Mouse (Mus musculus) CD4-positive helper T cell, adult 2 months (primary cell): ENCODE measurements at regions not wholly inside any gene's neighbourhood (a gene's known extent, or its start where the extent isn't known, plus 50 kb on each side); places are given as distances from the start of the nearest gene placed in this dataset.

Source experiments
- DNase-seq: peaks from one replicate; pipeline ENCODE4 v3.0.0-alpha.2; 2012; ENCODE audit warnings: low read depth, missing footprints, low spot score

DNA sequence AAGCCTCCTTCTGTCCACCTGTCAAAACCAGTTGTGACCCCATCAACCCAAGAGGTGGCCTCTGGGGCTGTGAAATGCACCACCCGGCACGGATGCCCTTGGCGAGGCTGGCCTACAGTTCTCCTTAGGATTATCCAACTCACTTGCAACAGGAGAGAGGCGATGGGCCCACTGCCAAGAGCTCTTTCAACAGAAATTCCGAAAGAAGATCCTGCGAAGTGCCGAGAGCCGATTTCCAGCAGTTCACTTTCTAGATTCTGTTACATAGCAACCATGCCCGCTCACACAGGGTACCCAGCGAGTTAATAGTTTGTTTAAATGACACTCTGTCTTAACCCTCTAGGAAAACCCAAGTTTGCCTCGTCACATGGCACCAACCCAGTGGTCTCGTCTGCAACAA, 234.8 kb upstream of the Kazn start:
- DNase-seq: no peak

DNA sequence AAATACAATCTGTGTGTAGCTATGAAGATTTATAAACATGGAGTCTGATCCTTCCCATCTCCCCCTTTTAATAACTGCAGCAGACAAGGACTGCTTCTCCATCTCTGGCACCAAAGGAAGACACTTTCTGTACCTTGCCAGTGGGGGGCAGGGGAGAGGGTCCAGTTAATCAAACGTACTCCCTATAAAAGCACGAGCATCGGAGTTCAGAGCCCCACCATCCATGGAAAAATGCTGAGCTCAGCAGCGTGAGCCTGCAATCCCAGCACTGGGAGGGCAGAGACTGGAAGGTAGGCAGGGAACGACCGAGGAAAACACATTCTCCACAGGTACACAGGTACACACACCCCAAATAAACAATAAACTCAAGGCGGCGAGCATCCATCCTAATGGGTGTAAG, 234.1 kb upstream of the Kazn start:
- no peak for DNase-seq

DNA sequence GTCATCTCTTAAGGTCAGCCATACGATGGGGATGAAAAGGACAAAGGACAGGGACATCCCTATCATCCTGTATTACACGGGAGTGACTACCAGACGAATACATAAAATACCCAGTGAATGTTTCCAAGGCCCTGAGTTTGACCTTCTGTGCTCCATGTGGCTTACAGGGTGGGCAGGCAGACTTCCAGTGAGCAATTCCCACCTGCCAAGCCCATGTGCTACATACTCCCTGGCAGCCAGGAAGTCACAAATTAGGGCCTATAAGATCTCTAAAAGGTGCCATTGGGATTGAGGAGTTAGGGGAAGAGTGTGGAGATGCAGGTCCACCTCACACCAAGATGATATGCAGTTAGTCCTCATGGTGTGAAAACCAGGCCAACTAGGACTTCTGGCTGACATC, 233.1 kb upstream of the Kazn start:
- DNase-seq: no peak

DNA sequence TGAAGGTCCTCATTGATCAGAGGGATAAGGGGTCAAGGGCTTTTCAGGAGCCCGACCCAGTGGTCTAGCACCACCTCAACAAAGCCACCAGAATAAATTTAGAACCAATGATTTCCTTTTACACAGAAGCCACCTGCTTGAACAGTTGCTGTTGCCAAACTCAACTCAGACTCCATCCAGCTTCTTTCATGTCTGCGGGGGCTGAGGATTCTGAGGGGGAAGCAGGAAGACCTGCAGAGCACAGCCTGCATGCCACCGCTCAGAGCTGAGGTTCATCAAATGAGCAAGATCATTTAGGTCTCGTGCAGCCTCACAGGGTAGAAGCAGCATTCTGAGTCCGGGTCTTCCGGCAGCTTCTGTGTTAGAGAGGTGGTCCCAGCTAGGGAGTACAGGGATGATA, 231.6 kb upstream of the Kazn start:
- DNase-seq: no peak

DNA sequence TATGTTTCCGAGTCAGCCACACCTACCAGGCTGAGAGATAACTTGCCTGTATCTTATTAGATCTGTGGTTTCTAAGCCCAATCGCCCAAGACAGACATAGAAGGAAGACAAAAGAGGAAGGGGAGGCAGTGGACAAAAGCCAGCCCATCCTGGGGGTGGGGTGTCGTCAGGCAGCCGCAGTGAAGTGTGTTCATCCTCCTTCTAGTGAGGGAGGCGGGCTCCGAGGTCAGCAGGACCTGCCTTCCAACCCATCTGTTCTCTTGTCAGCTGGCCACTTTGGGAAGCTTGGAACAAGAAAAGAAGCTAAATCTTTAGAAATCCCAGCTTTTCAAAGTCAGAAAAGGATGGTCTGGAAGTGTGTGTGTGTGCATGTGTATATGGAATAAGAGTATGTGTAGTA, 228.7 kb upstream of the Kazn start:
- no peak for DNase-seq

DNA sequence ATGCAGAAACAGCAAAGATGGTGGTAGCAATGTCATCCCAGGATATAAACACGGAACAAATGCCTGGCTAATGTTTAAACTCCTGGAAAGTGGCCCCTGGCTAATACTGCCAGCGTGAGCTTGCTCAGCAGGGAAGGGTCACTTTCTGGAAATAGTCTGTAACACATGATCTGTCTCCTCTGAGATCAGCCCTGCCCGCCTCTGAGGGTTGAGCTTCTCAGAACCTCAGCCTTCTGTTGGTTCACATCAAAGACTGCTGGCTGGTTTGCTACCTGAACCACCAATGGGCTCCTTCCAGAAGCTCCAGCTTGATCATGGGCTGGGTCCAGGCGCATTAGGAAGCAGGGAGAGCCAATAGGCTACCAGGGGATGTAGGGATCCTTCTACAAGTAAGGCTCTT, 226.0 kb upstream of the Kazn start:
- no peak for DNase-seq

DNA sequence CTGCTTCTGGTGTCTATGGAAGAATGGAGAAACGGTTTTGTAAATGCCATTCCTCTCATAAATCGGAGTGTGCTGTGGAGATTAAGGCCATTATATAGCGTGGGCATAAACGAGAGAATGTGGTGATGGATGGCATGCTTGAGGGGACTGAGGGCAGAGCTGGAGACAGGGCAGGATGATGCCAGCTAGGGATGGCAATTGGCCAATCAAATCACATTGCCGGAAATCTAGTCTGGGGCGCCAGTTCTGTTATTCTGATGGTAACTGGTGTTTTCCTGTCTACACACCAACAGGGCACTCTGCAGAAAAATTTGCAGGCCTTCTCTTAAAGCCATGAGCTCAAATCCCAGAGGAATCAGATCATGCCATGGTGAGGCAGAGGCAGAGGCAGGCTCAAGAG, 224.9 kb upstream of the Kazn start:
- no peak for DNase-seq

DNA sequence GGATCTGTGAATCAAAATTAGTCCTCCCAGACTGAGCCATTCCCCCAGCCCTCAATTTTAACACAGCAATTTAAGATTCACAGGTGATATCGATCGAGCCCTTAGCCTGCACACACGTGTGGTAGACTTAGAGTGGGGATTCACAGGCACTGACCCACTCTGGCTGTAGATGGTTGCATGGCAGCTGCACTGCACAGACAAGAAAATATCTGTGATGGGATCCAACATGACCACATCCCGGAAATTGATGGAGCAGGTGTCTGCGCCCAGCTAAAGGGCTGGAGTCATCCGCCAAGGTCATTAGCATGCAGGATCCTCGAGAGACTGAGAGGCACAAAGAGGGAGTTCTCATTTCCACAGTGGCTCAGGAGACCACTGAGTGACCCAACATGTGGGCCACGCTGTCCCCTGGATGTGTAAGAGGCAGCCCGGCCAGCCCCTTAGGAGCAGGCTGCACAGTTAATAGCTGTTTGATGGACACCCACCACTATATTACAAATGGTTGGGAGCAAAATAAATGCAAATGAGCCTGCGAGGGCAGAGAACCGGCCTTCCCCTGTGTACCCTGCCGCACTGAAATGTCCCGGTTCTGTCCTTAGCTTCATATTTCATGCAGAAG, 221.4 kb upstream of the Kazn start:
- DNase-seq: no peak

DNA sequence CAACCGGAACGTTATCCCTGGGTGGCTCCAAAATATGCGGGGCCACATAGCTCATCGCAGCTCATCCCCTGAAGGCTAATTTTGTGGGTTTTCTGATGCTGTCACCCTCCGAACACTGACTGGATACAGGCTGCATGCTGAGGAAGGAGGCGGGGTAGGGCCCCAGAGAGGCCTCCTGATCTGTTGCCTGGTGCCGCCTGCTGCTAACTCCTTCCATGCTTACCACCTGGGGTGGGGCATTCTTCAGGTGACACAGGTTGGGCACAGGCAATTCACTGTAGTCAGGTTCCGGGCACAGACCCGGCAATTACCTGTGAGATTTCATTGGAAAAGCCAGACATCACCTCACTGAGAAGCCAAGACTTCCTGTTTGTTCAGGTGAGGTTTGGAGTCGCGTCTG, 213.4 kb upstream of the Kazn start:
- no peak for DNase-seq

DNA sequence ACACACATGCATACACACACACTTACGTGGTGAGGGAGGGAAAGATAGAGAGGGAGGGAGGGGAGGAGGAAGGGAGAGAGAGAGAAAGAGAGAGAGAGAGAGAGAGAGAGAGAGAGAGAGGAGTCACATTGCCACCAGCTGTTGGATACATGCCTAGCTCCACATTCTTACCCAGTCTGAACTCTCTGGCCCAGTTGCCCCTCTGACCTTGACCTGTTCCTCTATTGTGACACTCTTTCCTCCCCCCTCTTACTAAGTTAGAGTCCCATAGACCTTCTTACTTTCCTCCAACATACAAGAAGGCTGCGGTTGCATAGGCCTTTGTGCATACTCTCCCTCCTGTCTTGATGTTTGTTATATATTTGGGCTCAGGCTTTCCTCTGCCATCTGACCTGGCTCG, 211.7 kb upstream of the Kazn start:
- DNase-seq: no peak

DNA sequence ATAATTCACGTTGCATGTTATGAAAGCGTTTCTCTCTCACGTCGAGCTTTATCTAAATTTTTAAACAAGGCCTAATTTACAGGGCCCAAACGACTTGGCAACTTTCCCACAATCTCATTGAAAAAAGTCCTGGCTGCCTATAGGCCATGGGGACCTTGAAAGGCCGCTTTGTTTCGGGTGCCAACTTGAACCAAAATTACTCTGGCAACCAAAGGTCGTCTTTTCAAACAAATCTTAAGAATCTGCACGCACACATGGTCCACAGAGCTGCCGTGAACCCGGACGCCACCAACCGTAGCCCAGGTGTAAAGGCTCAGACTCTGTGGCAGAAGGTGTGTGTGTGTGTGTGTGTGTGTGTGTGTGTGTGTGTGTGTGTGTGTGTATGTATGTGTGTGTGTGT, 210.5 kb upstream of the Kazn start:
- no peak for DNase-seq

DNA sequence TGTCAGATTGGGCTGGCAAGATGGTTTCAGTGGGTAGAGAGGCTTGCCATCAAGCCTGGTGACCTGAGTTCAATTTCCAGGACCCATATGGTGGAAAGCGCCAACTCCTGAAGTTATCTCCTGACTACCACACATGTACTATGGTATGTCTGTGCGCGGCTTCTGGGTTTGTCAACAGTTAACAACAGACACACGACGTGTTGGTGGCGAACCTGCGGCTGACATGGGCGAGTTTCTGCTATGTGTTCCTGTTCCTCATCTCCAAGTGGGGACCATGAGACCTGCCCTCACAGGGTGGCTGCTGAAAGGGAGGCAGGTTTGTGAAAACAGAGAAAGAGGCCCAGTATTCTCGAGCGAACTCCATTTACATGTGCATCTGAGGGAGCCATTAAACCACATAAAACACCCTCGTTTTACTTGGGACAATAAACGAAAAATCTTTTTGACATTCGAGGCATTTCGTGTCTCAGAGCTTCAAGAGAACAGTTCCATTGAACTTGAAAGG, 210.0 kb upstream of the Kazn start:
- no peak for DNase-seq

DNA sequence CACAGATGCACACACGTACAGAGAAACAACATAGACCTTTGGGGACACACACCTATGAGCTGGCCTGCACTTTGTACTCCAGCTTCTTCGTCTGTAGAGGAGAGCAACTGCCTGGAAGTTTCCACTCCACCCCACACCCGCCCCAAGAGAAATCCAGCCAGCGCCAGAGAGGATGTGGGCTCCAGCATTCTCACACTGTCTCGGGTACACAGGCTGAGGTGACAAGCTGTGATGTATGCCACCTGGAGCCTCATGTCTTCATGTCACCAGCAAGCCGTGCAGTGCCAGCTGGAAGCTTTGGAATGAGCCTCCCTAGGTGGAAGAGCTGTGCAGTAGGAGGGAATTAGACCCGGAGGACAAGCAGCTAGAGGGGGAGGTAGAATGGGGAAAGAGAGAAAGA, 208.3 kb upstream of the Kazn start:
- DNase-seq: no peak

DNA sequence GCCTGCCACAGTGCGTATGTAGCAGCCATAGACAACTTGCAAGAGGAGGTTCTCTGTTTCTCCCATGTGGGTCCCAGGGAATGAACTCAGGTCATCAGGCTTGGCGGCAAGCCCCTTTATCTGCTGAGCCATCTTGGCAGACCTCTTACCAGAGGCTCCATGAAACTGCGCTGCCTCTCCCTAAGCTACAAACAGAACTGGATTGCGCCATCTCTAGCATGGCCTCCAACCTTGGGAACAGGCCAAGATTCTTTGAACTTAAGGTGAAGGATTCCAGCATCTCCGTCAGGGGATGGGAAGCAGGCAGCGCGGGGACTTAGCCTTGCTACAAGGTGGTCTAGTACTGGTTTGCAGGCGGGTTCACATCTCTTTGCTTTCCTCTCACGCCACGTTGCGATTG, 201.8 kb upstream of the Kazn start:
- DNase-seq: no peak

DNA sequence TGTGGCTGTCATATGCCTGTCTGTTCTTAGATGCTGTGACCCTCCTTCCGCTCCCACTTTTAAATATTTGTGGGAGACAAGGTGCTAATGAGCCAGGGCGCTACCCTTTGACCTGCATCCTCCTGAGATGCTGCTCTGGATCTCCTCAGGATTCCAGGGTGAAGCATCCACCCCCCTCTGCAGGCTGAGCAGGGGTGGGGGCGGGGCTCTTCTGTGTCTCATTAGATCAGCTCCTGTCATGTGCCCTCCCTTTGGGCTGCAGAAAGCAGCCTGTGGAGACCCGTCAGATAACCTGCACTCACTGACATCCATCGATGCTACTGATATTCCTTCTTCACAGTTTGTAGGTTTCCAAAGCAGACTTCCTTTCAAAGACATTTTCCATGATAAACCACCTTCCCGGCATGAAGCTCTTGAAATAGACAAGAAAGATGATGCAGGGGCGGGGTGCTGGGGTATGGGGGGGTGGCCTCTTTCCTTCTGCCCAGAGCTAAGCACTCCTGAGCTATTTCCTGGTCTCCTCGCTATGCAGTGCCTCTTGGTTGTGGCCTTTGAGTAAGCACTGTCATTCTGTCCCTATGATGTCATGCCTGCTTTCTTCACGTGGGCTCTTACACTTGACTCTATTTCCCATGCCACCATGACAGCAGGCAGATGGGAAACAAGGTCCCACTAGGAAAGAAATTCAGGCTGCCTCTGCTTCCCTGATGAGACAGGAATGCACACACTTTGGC, 200.4 kb upstream of the Kazn start:
- no peak for DNase-seq

DNA sequence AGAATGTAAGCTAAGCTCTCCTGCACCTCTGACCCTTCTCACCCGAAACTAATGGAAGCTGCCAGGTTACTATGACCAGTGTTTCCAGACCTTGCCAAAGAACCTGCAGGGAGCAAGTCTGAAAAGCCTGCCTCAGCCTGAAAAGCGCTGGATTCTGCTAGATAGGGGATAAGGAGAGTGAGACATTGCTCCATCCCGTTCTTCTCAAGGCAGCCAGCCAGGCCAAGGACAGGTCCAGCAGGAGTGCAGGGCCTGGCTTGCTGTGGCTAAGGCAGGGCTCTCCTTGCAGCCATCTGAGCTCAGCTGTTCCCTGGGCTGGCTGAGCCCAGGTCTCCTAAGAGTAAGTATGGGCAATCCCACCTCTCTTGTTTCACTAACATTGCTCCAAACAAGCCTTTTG, 185.4 kb upstream of the Kazn start:
- DNase-seq: no peak

DNA sequence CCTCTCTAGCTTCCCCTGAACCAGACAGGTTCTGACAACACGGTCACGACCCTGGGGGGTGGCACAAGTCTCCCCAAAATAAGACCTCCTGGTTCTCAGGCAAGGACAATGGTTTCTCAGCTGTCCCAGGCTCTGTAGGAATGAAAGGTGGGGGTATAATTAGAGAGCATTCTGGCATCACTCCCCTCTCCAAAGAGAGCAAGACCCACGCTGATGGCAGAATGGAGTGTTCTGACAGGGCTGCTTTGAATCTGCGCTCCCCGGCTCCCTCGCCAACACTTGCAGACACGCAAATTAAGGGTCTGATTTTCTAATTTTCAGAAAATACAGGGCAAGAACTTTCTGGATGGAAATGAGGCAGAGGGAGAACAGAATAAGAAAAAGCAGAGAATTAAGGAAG, 181.2 kb upstream of the Kazn start:
- no peak for DNase-seq

DNA sequence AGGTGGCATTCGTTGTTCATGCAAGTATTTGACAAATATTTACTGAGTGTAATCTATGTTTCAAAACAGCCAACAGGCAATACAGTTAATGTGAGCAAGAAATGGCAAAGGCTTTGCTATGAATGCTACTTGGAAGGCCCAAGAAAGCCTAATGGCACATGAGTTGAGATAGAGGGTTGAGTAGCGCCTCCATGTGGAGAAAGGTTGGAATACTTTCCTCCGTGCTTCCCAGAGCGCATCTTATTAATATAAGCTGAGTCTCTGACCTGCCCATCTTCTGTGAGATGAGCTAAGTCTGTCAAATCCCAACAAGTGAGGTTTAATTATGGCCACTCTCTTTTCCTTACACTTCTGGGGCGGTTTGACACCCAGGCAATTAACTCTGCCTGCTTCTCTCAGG, 175.7 kb upstream of the Kazn start:
- no peak for DNase-seq

DNA sequence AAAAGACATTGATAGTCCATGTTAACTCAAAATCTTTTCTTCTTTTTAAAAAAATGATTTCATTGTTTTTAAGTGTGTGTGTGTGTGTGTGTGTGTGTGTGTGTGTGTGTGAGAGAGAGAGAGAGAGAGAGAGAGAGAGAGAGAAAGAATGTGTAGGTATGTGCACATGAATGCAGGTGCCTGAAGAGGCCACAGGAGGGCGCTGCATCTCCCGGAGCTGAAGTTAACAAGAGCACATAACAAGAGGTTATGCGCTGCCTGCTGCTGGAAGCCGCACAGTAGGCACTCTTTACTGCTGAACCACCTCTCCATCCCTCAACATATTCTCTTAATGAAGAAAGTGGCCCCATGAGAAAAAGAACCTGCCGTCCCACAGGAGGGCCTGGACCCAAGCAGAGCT, 172.6 kb upstream of the Kazn start:
- no peak for DNase-seq

DNA sequence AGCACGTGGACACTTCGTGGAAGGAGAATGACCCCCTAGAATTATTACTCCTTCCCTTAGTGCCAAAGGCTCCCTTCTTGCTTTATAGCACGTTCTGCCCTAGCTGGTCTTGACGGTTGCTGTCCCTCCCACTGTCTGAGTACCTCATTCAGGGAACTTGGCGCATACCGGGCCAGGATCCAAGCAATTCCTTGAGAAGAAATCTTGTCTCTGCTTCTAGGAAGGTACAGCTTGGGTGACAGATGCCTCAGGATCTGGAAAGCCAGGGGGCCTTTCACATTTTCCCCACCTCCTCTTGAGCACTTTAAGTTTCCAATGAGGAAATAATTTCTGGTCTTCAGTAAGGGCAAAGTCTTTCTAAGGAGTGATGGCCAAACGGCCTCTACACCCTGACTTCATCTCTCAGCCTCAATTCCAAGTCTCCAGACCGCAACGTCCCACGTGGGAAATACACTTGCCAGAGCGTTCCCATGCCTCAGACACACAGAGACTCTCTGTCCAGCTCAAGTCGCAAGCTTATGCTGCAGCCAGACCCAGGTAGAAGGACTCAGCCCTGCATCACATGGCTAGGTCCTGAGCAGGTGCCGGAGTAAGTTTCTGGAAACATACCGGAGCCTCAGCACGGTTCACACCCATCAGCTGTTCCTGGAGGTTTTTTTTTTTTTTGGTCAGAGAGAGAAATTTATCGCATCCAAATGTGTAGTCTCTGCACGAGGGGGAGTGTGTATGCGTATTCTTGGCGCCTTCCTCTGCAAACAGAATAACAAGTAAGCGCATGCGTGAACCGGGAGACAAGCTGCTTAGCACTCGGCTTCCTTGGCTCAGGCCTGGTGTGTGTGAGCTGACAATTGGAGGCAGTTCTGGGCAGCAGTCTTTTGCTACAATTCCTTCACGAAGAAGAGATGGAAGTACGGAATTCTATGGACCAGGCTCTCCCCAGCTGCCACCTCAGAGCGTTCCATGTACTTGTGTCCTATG, 171.7 kb upstream of the Kazn start:
- DNase-seq: no peak

DNA sequence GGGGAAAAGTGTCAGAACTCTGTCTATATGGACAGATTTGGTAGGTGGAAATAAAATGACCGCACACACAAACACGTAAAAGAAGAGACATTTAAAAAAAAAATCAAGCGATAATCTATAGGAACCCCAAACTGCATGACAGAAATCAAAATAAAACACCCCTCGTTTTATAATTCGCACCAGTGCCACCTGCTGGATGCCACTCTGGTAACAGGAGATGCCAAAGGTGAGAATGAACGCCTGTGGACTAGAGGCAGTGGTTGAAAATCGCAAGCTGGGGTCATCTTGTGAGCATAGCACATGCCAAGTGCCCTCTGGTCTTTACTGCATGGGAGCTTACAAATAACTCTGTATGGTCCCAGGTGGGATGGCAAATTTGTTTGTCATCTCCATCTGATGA, 158.7 kb upstream of the Kazn start:
- DNase-seq: no peak

DNA sequence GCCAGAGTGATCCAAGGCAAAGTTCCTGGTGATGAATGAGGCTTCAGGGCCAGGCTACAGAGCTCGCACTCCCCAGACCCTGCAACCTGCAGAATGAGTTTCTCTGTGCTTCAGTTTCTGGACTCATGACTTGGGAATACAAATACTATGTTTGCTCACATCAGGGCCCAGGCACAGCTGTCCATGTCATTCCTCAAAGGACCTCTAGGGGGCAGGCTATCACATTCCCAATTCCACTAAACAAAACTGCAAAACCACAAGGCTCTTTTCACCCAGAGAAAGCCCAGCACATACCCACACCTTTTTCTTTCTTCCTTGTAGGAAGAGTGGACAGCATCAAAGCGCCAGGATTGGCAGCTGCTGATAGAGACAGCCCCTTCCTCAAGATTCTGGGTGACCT, 153.7 kb upstream of the Kazn start:
- DNase-seq: no peak
